Mouse (Mus musculus) CD8-positive naive resting alpha-beta T cell, adult 2 months (primary cell): ENCODE measurements around the gene Bcl9l.

ENCODE experiments used
- DNase-seq, 2 experiments: peaks; one replicate each; pipeline ENCODE4 v3.0.0; 2022; ENCODE audit warnings: low read depth in 2 of 2, low spot score in 2 of 2

Gene Bcl9l

GRCm38 (mm10) chr9:44483041-44483509 is 450 bp downstream of the Bcl9l start:
- no peak for DNase-seq

DNA sequence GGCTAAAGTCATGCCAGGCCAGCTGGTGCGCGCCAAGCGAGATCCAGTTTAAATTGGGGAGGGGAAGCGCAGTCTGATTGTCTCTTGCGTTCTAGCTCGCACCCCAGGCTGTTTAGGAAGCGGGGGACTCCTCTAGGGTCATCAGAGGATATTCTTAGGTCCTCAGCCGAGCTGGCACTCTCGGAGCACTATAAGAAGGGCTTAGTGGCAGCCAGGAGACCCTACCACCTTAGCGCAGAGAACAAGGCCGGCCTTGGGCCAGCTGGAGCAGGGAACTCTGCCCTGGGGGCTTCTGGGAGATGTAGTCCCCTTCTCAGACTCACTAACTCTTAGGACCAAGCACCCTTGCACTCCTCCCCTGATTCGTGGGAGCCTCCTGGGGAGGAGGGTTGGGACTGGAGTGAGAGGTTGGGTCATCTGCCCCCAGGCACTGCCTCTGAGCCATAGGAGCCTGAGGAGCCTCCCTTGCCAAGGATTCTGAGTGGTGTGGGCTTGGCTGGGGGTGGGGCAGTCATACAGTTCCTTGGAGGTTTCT is 952 bp downstream of the Bcl9l start:
- peak in 1 of 2 experiments; percentile 38 for DNase-seq

- DNase-seq, result no peak
Observed at GRCm38 (mm10) chr9:44484311-44485104, 1.9 kb downstream of the Bcl9l start.

- DNase-seq, result no peak
Observed at GRCm38 (mm10) chr9:44485105-44485515, 2.5 kb downstream of the Bcl9l start.

GRCm38 (mm10) chr9:44485516-44486161 is 3.0 kb downstream of the Bcl9l start:
- no peak for DNase-seq

GRCm38 (mm10) chr9:44486335-44486734 is 3.7 kb downstream of the Bcl9l start:
- DNase-seq, result no peak

- DNase-seq, result no peak
Observed at GRCm38 (mm10) chr9:44486741-44487421, 4.3 kb downstream of the Bcl9l start.

- no peak for DNase-seq
Observed at GRCm38 (mm10) chr9:44487441-44487840, 4.8 kb downstream of the Bcl9l start.

- DNase-seq, result no peak
Observed at GRCm38 (mm10) chr9:44488416-44488815, 5.8 kb downstream of the Bcl9l start.

- no peak for DNase-seq
Observed at GRCm38 (mm10) chr9:44488855-44489381, 6.3 kb downstream of the Bcl9l start.

- no peak for DNase-seq
Observed at GRCm38 (mm10) chr9:44489651-44490085, 7.0 kb downstream of the Bcl9l start.

DNA sequence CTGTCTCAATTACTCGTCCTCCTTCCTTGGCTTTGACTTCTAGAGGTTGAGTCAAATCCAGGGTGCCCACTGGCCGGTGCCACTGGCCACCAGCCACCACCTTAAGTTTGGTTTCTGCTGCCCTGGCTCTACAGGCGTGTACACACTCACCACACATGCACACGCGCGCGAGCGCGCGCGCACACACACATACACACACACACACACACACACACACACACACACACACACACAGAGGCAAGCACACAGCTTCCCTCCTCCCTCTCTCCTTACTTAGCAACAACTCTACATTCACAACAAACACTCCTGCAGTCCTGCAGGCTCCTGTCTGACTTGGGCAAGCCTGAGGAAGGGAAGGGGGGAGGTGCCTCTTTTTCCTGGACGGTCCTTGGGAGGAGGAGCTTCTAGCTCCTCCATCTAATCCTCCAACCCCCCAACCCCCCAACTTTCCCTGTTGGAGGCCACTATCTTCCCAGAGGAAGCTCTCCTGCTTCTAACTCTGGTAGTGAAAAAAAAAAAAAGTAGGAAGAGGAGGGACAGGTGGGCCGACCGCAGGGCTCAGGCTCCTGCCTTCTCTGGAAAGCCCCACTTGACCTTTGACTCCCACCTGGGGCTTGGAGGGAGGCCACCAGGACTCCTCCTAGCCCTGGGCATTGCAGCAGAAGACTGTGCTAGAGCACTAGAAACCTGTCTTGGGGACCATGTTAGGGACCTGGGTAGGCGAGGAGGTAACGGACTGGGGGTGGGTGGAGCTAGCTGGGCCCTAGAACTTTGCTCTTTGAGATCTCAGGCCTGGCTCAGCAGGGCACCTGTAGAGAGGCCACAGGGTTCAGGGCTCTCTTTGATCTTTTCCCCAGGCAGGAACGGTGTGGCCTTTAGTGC is 7.7 kb downstream of the Bcl9l start:
- no peak for DNase-seq

- no peak for DNase-seq
Observed at GRCm38 (mm10) chr9:44491351-44491750, 8.7 kb downstream of the Bcl9l start.

DNA sequence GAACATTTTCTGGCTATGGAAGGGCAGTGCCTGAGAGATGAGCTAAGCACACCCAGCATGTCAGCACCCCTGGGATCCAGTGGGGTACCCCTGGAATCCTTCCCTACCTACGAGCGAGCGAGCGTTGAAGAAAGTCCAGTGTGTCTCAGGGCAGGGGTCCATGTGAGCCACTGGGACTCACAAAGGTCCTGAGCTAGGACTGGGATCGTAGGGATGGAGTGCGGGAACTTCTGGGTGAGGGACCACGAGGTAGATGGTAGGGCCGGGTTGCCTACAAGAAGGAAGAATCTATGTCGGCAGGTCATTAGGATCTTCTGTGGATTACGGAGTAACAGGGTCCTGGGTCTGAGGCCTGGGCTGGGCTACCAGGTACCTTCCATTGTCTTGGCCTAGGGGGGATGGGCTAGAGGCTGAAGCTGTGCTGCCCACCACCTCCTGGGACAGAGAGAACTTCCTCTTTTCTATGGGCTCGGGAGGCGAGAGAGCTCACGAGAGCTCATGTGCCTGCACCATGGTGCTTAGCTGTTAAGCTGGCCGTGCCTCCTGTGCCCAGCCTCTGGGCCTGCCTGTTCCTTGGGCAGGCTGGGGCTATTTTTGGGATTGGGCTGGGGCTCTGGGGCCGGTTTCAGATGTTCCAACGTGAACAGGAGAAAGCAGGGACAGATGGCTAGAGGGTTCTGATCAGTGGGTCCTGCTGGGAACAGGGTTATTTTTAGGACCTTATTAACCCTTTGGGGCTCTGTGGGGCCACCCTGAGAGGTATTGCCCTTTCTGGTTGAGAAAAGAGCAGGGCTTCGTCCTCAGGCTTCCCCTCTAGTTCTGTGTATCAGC is 10.2 kb downstream of the Bcl9l start:
- DNase-seq, result no peak

GRCm38 (mm10) chr9:44494261-44494862 is 11.7 kb downstream of the Bcl9l start:
- peak; percentile 59 to 63 for DNase-seq

DNA sequence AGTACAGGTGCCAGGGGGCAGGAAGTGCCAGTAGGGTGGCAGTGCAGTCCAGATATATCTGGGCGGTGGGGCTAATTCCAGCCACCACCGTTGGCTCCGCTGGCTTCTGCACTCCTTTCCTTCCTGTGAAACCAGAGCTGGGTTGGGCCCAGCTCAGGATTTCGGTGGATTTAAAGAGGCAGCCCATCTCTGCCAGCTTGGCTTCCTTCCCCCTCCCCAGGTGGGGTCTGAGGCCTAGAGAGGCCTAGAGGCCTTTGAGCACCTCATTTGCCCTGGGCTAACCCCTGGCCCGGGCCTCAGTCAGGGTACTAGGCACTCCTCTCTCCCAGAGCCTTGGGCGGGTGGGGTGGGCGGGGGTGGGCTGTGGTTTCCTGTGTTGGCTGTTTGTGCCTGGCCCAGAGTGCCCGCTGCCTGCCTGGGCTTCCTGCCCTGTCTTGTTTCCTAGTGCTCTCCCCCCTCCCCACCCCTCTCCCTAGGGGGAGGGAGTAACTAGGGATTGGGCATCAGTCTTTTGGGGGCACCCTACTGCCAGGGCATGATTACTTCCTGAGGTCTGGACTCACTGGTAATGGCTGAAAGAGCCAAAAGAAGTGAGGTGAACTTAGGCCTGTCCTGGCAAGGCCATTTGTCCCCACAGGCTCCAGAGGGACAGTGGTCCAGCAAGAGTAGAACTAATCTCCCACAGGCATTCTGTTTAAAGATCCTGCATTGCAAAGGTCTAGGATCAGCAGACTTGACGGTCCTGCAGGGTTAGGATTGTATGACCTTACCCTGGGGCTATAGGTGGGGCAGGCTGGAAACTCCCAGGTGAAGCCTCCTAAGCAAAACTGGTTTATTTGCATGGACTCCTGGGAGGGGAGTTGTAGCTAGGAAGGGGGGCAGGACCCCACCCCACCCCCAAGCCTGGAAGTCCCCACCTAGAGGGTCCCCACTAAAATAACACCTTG is 12.5 kb downstream of the Bcl9l start:
- no peak for DNase-seq

DNA sequence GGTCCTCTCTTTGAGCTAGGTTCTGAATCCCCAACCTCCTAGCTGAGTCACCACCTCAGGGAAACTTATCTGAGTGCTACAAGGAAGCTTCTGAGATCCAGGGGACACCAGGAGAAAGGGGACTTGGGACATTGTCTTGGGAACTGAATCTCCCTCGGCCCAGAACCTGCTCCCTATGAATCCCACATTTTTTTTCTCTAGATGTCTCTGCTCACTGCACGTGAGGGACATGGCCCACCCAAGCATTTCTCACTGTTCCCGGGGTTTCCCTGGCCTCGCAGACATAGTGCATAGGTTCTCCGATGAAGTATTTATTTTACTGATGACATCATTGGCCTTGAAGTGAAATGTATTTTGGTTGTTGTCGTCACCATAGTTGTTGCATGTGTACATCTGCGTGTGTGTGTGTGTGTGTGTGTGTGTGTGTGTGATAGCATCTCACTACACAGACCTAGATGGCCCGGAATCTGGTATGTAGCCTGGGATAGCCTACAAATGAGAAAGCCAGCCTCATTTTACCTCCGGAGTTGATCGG is 13.3 kb downstream of the Bcl9l start:
- DNase-seq, result no peak
